Comparison of ENCODE assay signal across 8 mouse cellular contexts in the genomic region with DNA sequence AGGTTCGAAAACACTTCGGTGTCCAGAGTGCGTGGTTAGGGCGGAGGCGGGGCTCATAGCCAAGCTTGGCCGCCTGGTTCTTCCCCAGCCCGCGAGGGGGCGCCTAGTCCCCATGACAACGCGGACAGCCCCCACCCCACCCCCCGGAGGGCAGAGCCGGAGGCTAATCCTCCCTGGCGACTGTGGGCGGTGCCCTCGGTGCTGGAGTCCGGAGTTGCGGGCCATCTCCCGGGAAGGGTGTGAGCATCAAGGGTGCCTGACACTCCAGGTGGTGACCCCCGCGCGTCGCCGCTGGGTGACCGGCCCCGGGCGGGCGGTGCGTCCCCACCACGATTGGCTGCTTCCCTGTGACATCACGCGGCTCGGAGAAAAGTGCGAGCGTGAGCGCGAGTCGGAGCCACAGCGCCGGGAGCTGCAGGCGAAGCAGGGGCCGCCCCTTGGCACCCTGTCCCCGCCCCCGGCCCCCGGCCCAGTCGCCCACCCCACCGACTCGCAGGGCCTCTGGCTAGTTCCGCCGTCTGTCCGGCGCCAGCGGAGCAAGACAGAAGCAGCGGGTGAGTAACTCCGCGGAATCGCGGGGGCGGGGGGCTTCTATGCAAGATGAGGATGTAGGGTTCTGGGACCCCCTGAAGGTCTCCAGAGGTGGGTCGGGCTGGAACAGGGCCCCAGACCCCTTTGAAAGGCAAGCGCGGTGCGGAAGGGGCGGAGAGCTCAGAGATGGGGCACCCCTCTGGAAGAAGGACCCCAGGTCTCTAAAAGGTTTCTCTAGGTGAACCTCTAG. TPM values are rescaled to one million over a fixed set of nuclear protein-coding genes. Genes with fewer than 3 reads are reported as not detected.
DNase-seq lines count a peak whose midpoint lies in the region; ATAC-seq and TF ChIP-seq lines count a peak whose summit lies in the region.

No protein-coding gene starts in this region.

- H3K36me3 ChIP-seq in ES-Bruce4 (ENCODE audit: control insufficient read depth, insufficient read depth, low read length, poor library complexity, severe bottlenecking), result no peaks in the 10 kb centered on the region
- H3K36me3 ChIP-seq in forebrain, embryonic 12.5 days (replicated peaks), result peaks cover 21% of the 10 kb centered on the region
- peaks cover 10% of the 10 kb centered on the region; the same call in 1 of the 2 replicates for H3K36me3 ChIP-seq in hindbrain, embryonic 16.5 days (ENCODE audit: control insufficient read depth, insufficient read depth, low read length)
- peaks cover 9% of the 10 kb centered on the region for H3K36me3 ChIP-seq in spleen, adult 2 months (ENCODE audit: control insufficient read depth, insufficient read depth, low read length)

- H3K9ac ChIP-seq in ES-Bruce4 (ENCODE audit: low read depth, poor library complexity, severe bottlenecking), result peak overlapping the region; percentile 53
- peak overlapping the region; percentile 52 for H3K9ac ChIP-seq in forebrain, embryonic 12.5 days
- peak overlapping the region; percentile 69 for H3K9ac ChIP-seq in hindbrain, embryonic 16.5 days (ENCODE audit: low read depth, low read length)

- TF ChIP-seq POLR2A in ES-Bruce4 (IDR thresholded peaks at IDR 0.05; ENCODE audit: insufficient read depth, low read length), result no peak
- TF ChIP-seq POLR2A in spleen, adult 2 months (IDR thresholded peaks at IDR 0.05; ENCODE audit: low read depth, low read length), result no peak

- H3K4me1 ChIP-seq in ES-Bruce4 (ENCODE audit: control insufficient read depth, insufficient read depth, low read length), result peaks cover 2% of the 10 kb centered on the region
- H3K4me1 ChIP-seq in forebrain, embryonic 12.5 days, result peaks cover 33% of the 10 kb centered on the region
- peaks cover 16% of the 10 kb centered on the region for H3K4me1 ChIP-seq in hindbrain, embryonic 16.5 days (ENCODE audit: control insufficient read depth, insufficient read depth, low read depth, low read length)
- H3K4me1 ChIP-seq in spleen, adult 2 months (ENCODE audit: control insufficient read depth, insufficient read depth, insufficient read length), result peaks cover 21% of the 10 kb centered on the region; the same call in 1 of the 2 replicates

- H3K27ac ChIP-seq in ES-Bruce4 (ENCODE audit: insufficient read depth, low read length), result no peak overlapping the region
- H3K27ac ChIP-seq in forebrain, embryonic 12.5 days, result no peak overlapping the region
- no peak overlapping the region for H3K27ac ChIP-seq in hindbrain, embryonic 16.5 days (ENCODE audit: low read depth, low read length)
- no peak overlapping the region for H3K27ac ChIP-seq in spleen, adult 2 months (ENCODE audit: insufficient read depth, low read length)

- DNase-seq in adrenal gland, postnatal 36 days, result peak; percentile 58 to 73
- DNase-seq in left cerebral cortex, postnatal 10 days (ENCODE audit: extremely low spot score in 1 of 2, low spot score in 2 of 2), result peak; percentile 81 to 88
- peak; percentile 78 for DNase-seq in mesoderm, embryonic 11.5 days (ENCODE audit: low read depth, low spot score)
- no peak for DNase-seq in spleen, adult 2 months (ENCODE audit: low read depth in 1 of 2, low spot score in 2 of 2)
- no peak for DNase-seq in ovary, adult 18-20 months (ENCODE audit: low spot score)

- H3K4me2 ChIP-seq in forebrain, embryonic 12.5 days, result peak overlapping the region; percentile 91
- peak overlapping the region; percentile 77 for H3K4me2 ChIP-seq in hindbrain, embryonic 16.5 days (ENCODE audit: low read length)

- intact Hi-C loops in left cerebral cortex, postnatal 10 days (cut with DNase I), result loop anchor here (5.0 to 10.0 kb wide), 2 partner anchors 140 to 247 kb away; no protein-coding TSS in a partner anchor

- peak overlapping the region; percentile 67 for H3K4me3 ChIP-seq in ES-Bruce4 (ENCODE audit: low read depth, low read length)
- H3K4me3 ChIP-seq in forebrain, embryonic 12.5 days (replicated peaks), result peak overlapping the region; percentile 62
- H3K4me3 ChIP-seq in hindbrain, embryonic 16.5 days (ENCODE audit: low read length), result peak overlapping the region; percentile 62
- H3K4me3 ChIP-seq in spleen, adult 2 months (ENCODE audit: extremely low read depth, insufficient read depth, insufficient read length), result peak overlapping the region; percentile 52; the same call in 1 of the 2 replicates

- no peak for TF ChIP-seq EP300 in ES-Bruce4 (IDR thresholded peaks at IDR 0.05; ENCODE audit: insufficient read depth, low read depth, low read length)

- peaks cover 9% of the 10 kb centered on the region; the same call in 1 of the 2 replicates for H3K27me3 ChIP-seq in ES-Bruce4 (ENCODE audit: control insufficient read depth, insufficient read depth, low read length, poor library complexity, severe bottlenecking)
- H3K27me3 ChIP-seq in forebrain, embryonic 12.5 days, result peaks cover 71% of the 10 kb centered on the region
- peaks cover 22% of the 10 kb centered on the region for H3K27me3 ChIP-seq in hindbrain, embryonic 16.5 days (replicated peaks; ENCODE audit: control insufficient read depth, insufficient read depth, low read length)
- H3K27me3 ChIP-seq in spleen, adult 2 months (ENCODE audit: control insufficient read depth, insufficient read depth, low read length), result peaks cover 16% of the 10 kb centered on the region

- ATAC-seq in forebrain, embryonic 12.5 days (ENCODE audit: low FRiP score), result peak; percentile 75
- ATAC-seq in hindbrain, embryonic 16.5 days, result peak; percentile 68

- under 1% methylated on average over 64 of the region's 64 CpGs for WGBS in forebrain, embryonic 12.5 days
- 0% methylated on average over 54 of the region's 64 CpGs for WGBS in hindbrain, embryonic 16.5 days
- 2% methylated on average over 64 of the region's 64 CpGs for WGBS in spleen, adult 2 months

- peak; percentile 53 for TF ChIP-seq CTCF in ES-Bruce4 (IDR thresholded peaks at IDR 0.05; ENCODE audit: low read depth, low read length)
- TF ChIP-seq CTCF in spleen, adult 2 months (IDR thresholded peaks at IDR 0.05; ENCODE audit: extremely low read depth, insufficient read depth, insufficient read length, insufficient replicate concordance), result no peak

- no peaks in the 10 kb centered on the region for H3K9me3 ChIP-seq in ES-Bruce4 (replicated peaks; ENCODE audit: control insufficient read depth, insufficient read depth, low read length, poor library complexity, severe bottlenecking)
- no peaks in the 10 kb centered on the region for H3K9me3 ChIP-seq in forebrain, embryonic 12.5 days
- no peaks in the 10 kb centered on the region for H3K9me3 ChIP-seq in hindbrain, embryonic 16.5 days (ENCODE audit: control insufficient read depth, low read length)

RNA-seq across cellular contexts. Expression of gene Chrm4, which starts 5.1 kb away (rescaled TPM):
- 0.78 and 0.97 TPM in 2 replicates for polyA plus RNA-seq in ES-Bruce4 (2011; ENCODE audit: insufficient read depth, insufficient read length, low read depth, missing spikeins)
- 1 to 10 TPM; 2.7 to 2.9 TPM for total RNA-seq in adrenal gland, postnatal 36 days (2021)
- 0.31 and 0.72 TPM in 2 replicates for polyA plus RNA-seq in forebrain, embryonic 12.5 days (2016; fragmentation: Nextera tagmentation; extraction: Ambion mirVana)
- 1.5 TPM in 2 replicates for polyA plus RNA-seq in hindbrain, embryonic 16.5 days (2015; fragmentation: Nextera tagmentation; extraction: Ambion mirVana)
- 10 to 100 TPM; 29.6 to 33.0 TPM for total RNA-seq in left cerebral cortex, postnatal 10 days (2021)
- 0.39 and 0.45 TPM in 2 replicates for polyA plus RNA-seq in spleen, adult 2 months (2012; rRNA removed)

RNA-seq across cellular contexts. Expression of gene Mdk, which starts 10.1 kb away (rescaled TPM):
- polyA plus RNA-seq in ES-Bruce4 (2011; ENCODE audit: insufficient read depth, insufficient read length, low read depth, missing spikeins), result 156 and 167 TPM in 2 replicates
- 10 to 100 TPM in 1 of 2 experiments, 1 to 10 TPM in 1; 6.7 to 11.6 TPM for total RNA-seq in adrenal gland, postnatal 36 days (2021)
- polyA plus RNA-seq in forebrain, embryonic 12.5 days (2016; fragmentation: Nextera tagmentation; extraction: Ambion mirVana), result 834 and 889 TPM in 2 replicates
- 160 and 182 TPM in 2 replicates for polyA plus RNA-seq in hindbrain, embryonic 16.5 days (2015; fragmentation: Nextera tagmentation; extraction: Ambion mirVana)
- total RNA-seq in left cerebral cortex, postnatal 10 days (2021), result 10 to 100 TPM; 24.6 to 26.0 TPM
- 2.7 and 3.1 TPM in 2 replicates for polyA plus RNA-seq in spleen, adult 2 months (2012; rRNA removed)

RNA-seq across cellular contexts. Expression of gene Gm9821, which starts 23.5 kb away (rescaled TPM):
- polyA plus RNA-seq in ES-Bruce4 (2011; ENCODE audit: insufficient read depth, insufficient read length, low read depth, missing spikeins), result not detected in 2 replicates
- not detected for total RNA-seq in adrenal gland, postnatal 36 days (2021)
- 0.46 and 0.52 TPM in 2 replicates for polyA plus RNA-seq in forebrain, embryonic 12.5 days (2016; fragmentation: Nextera tagmentation; extraction: Ambion mirVana)
- 0.16 and 0.29 TPM in 2 replicates for polyA plus RNA-seq in hindbrain, embryonic 16.5 days (2015; fragmentation: Nextera tagmentation; extraction: Ambion mirVana)
- not detected for total RNA-seq in left cerebral cortex, postnatal 10 days (2021)
- not detected in 2 replicates for polyA plus RNA-seq in spleen, adult 2 months (2012; rRNA removed)

RNA-seq across cellular contexts. Expression of gene Dgkz, which starts 53.7 kb away (rescaled TPM):
- polyA plus RNA-seq in ES-Bruce4 (2011; ENCODE audit: insufficient read depth, insufficient read length, low read depth, missing spikeins), result 28.1 and 29.6 TPM in 2 replicates
- total RNA-seq in adrenal gland, postnatal 36 days (2021), result 10 to 100 TPM; 45.1 to 48.0 TPM
- polyA plus RNA-seq in forebrain, embryonic 12.5 days (2016; fragmentation: Nextera tagmentation; extraction: Ambion mirVana), result 24.4 and 28.5 TPM in 2 replicates
- polyA plus RNA-seq in hindbrain, embryonic 16.5 days (2015; fragmentation: Nextera tagmentation; extraction: Ambion mirVana), result 32.3 and 37.5 TPM in 2 replicates
- 100 to 1,000 TPM; 251 to 255 TPM for total RNA-seq in left cerebral cortex, postnatal 10 days (2021)
- polyA plus RNA-seq in spleen, adult 2 months (2012; rRNA removed), result 279 and 335 TPM in 2 replicates

Comparison
In these comparisons a context has a peak if more than half of its experiments do, and no peak if none do; other contexts are left out.
1. DNase-seq: peak in adrenal gland, postnatal 36 days (2 of 2), left cerebral cortex, postnatal 10 days (2 of 2) and mesoderm, embryonic 11.5 days (single experiment); none in spleen, adult 2 months (0 of 2) and ovary, adult 18-20 months (single experiment).
2. RNA of gene Mdk, which starts 10.1 kb away (polyA plus RNA-seq): 834 to 889 TPM in forebrain, embryonic 12.5 days, 160 to 182 TPM in hindbrain, embryonic 16.5 days and 156 to 167 TPM in ES-Bruce4; 2.7 to 3.1 TPM in spleen, adult 2 months; every median in the first group is over 10 times any median in the second.
3. Peak in every context shown above with its lines, with median percentiles within 50 percentile points of each other: H3K4me3 ChIP-seq and H3K9ac ChIP-seq.